Mouse (Mus musculus): ENCODE measurements around the gene Bhlhe41.

The Bhlhe41 gene

GRCm38 (mm10) chr6:145832927-145833326, 32.4 kb downstream of the Bhlhe41 start:
- no peak for DNase-seq

GRCm38 (mm10) chr6:145830617-145831016, 34.7 kb downstream of the Bhlhe41 start:
- no peak for DNase-seq

GRCm38 (mm10) chr6:145830117-145830516, 35.2 kb downstream of the Bhlhe41 start:
- peak; percentile 81 for DNase-seq

- no peak for DNase-seq
Measured at GRCm38 (mm10) chr6:145829062-145829835, 36.1 kb downstream of the Bhlhe41 start.

- no peak for DNase-seq
Measured at GRCm38 (mm10) chr6:145826305-145826704, 39.1 kb downstream of the Bhlhe41 start.

- DNase-seq: peak; percentile 58
Measured at GRCm38 (mm10) chr6:145823588-145824234, 41.6 kb downstream of the Bhlhe41 start.

GRCm38 (mm10) chr6:145823103-145823502, 42.3 kb downstream of the Bhlhe41 start:
- DNase-seq: no peak

GRCm38 (mm10) chr6:145822218-145822617, 43.1 kb downstream of the Bhlhe41 start:
- DNase-seq: no peak

- DNase-seq: no peak
Measured at GRCm38 (mm10) chr6:145819151-145819550, 46.2 kb downstream of the Bhlhe41 start.

GRCm38 (mm10) chr6:145815200-145815599, 50.2 kb downstream of the Bhlhe41 start:
- DNase-seq: peak; percentile 53

GRCm38 (mm10) chr6:145811174-145811573, 54.2 kb downstream of the Bhlhe41 start:
- no peak for DNase-seq

GRCm38 (mm10) chr6:145810015-145810414, 55.3 kb downstream of the Bhlhe41 start:
- DNase-seq: no peak

GRCm38 (mm10) chr6:145809566-145809965, 55.8 kb downstream of the Bhlhe41 start:
- no peak for DNase-seq
